ENCODE assay signal across 9 mouse cellular contexts in genomic region chr3:133754911-133755259, GRCm38 (mm10).
DNase-seq lines count a peak whose midpoint lies in the region; ATAC-seq lines count a peak whose summit lies in the region.
"Had no signal": no experiment of that assay in that cellular context is flagged by ENCODE, and none has a peak within 500 bp of the region (broad histone marks: within the 10 kb centered on the region; RNA-seq: fewer than 3 reads in every experiment).

No protein-coding gene starts in this region.

- H3K9me3 ChIP-seq in liver, embryonic 12.5 days (replicated peaks): no peaks in the 10 kb centered on the region
- H3K9me3 ChIP-seq in kidney, embryonic 16.5 days (ENCODE audit: low read length): no peaks in the 10 kb centered on the region
- H3K9me3 ChIP-seq in limb, embryonic 13.5 days: no peaks in the 10 kb centered on the region
- H3K9me3 ChIP-seq: liver, embryonic 13.5 days had no signal

- ATAC-seq in liver, embryonic 12.5 days: no peak
- peak; percentile 72; the same call in 1 of the 2 replicates for ATAC-seq in kidney, embryonic 16.5 days (ENCODE audit: low FRiP score, low TSS enrichment)
- no peak for ATAC-seq in limb, embryonic 13.5 days (ENCODE audit: low FRiP score, low read depth)
- no peak for ATAC-seq in CD4-positive, CD25-positive, alpha-beta regulatory T cell, adult 4 months

- no peak overlapping the region for H3K9ac ChIP-seq in liver, embryonic 12.5 days
- H3K9ac ChIP-seq in kidney, embryonic 16.5 days (replicated peaks; ENCODE audit: low read length): 0 out of 2 replicates have a peak overlapping the region, but pooled peaks have one; percentile 16
- H3K9ac ChIP-seq in limb, embryonic 13.5 days: no peak overlapping the region
- H3K9ac ChIP-seq: liver, embryonic 13.5 days had no signal

- no peaks in the 10 kb centered on the region for H3K36me3 ChIP-seq in liver, embryonic 12.5 days
- no peaks in the 10 kb centered on the region for H3K36me3 ChIP-seq in kidney, embryonic 16.5 days (ENCODE audit: insufficient read depth, low read length)
- no peaks in the 10 kb centered on the region for H3K36me3 ChIP-seq in limb, embryonic 13.5 days
- H3K36me3 ChIP-seq: liver, embryonic 13.5 days had no signal

- DNase-seq in liver: peak; percentile 22
- peak; percentile 21 for DNase-seq in cerebellum, adult 9-10 months
- peak; percentile 67 to 76 for DNase-seq in frontal cortex, postnatal 25 days (ENCODE audit: low spot score in 2 of 2)
- DNase-seq in ovary, postnatal 10 days (ENCODE audit: low spot score): peak; percentile 24
- DNase-seq: liver, embryonic 13.5 days had no signal

- no peaks in the 10 kb centered on the region for H3K27me3 ChIP-seq in liver, embryonic 12.5 days (replicated peaks)
- no peaks in the 10 kb centered on the region for H3K27me3 ChIP-seq in kidney, embryonic 16.5 days (ENCODE audit: insufficient read depth, low read length)
- H3K27me3 ChIP-seq in limb, embryonic 13.5 days: no peaks in the 10 kb centered on the region
- H3K27me3 ChIP-seq: liver, embryonic 13.5 days had no signal

- no peak overlapping the region for H3K4me2 ChIP-seq in liver, embryonic 12.5 days
- peak overlapping the region; percentile 32; the same call in 1 of the 2 replicates for H3K4me2 ChIP-seq in kidney, embryonic 16.5 days (replicated peaks; ENCODE audit: low read depth, low read length)
- H3K4me2 ChIP-seq in limb, embryonic 13.5 days (replicated peaks): peak overlapping the region; percentile 11; the same call in 1 of the 2 replicates
- H3K4me2 ChIP-seq: liver, embryonic 13.5 days had no signal

- H3K27ac ChIP-seq in liver, embryonic 12.5 days: no peak overlapping the region
- H3K27ac ChIP-seq in kidney, embryonic 16.5 days (ENCODE audit: low read length): peak overlapping the region; percentile 72; the same call in 1 of the 2 replicates
- H3K27ac ChIP-seq in limb, embryonic 13.5 days: no peak overlapping the region
- H3K27ac ChIP-seq: liver, embryonic 13.5 days had no signal

- no peak overlapping the region for H3K4me3 ChIP-seq in liver, embryonic 12.5 days
- no peak overlapping the region for H3K4me3 ChIP-seq in kidney, embryonic 16.5 days (ENCODE audit: low read length)
- no peak overlapping the region for H3K4me3 ChIP-seq in limb, embryonic 13.5 days
- H3K4me3 ChIP-seq: liver, embryonic 13.5 days had no signal

- WGBS in liver, embryonic 12.5 days (ENCODE audit: insufficient replicate concordance): 9% methylated on average over 3 of the region's 3 CpGs
- WGBS in kidney, embryonic 16.5 days: 15% methylated on average over 3 of the region's 3 CpGs
- WGBS in limb, embryonic 13.5 days: 19% methylated on average over 3 of the region's 3 CpGs

- H3K4me1 ChIP-seq in liver, embryonic 12.5 days: peaks cover 15% of the 10 kb centered on the region; the same call in 1 of the 2 replicates
- peaks cover 51% of the 10 kb centered on the region for H3K4me1 ChIP-seq in kidney, embryonic 16.5 days (ENCODE audit: insufficient read depth, low read length)
- peaks cover 40% of the 10 kb centered on the region for H3K4me1 ChIP-seq in limb, embryonic 13.5 days

Comparison
In these comparisons a context has a peak if more than half of its experiments do, and no peak if none do; other contexts are left out.
1. DNase-seq: peak in every context shown above with its lines; median percentile 72 in frontal cortex, postnatal 25 days; 24 in ovary, postnatal 10 days; 22 in liver; 21 in cerebellum, adult 9-10 months.